Mouse (Mus musculus) embryo, embryonic 10.5 days (tissue): ENCODE data around the gene Sh3glb1.

ENCODE experiments used
- DNase-seq: peaks from one replicate; pipeline ENCODE4 v3.0.0-alpha.2; 2015; ENCODE audit warnings: low spot score

Gene Sh3glb1

DNA sequence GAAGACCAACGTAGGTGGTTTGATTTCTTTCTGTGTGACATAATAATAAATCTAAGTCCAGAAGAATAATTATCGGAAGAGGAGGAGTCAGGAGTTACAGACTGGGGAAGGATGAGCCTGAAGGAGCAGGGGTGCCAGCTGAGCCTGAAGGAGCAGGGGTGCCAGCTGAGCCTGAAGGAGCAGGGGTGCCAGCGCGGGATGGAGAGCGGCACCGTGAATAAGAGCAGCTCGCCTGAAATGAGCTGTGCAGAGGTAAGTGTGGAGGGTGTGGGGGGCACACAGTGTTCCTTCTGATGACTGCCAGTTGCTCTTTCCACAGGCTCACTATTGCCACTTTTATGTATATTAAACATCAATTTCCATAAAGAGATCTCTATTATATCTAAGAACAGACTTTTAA, 5.1 kb downstream of the Sh3glb1 start:
- no peak for DNase-seq

GRCm38 (mm10) chr3:144714606-144715005, 5.5 kb downstream of the Sh3glb1 start:
- DNase-seq, result no peak

DNA sequence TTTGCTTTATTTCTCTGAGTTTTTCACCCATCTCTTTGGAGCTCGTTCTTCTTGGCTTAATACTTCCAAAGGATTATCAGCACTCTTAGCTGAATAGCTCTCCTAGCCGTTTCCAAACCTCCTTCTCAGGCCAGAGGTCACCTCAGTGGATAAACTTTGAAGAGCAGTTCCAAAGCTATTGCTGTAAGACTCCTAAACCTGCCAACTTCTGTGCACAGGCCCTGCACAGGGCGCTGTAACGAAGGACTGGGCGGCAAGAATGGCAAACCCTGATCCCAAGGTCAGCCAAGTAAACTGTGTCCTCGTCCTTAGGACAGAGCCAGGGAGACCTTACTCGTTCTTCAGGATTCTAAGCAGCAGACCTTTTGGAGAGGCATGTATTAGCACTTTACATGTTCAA, 6.0 kb downstream of the Sh3glb1 start:
- DNase-seq, result no peak

DNA sequence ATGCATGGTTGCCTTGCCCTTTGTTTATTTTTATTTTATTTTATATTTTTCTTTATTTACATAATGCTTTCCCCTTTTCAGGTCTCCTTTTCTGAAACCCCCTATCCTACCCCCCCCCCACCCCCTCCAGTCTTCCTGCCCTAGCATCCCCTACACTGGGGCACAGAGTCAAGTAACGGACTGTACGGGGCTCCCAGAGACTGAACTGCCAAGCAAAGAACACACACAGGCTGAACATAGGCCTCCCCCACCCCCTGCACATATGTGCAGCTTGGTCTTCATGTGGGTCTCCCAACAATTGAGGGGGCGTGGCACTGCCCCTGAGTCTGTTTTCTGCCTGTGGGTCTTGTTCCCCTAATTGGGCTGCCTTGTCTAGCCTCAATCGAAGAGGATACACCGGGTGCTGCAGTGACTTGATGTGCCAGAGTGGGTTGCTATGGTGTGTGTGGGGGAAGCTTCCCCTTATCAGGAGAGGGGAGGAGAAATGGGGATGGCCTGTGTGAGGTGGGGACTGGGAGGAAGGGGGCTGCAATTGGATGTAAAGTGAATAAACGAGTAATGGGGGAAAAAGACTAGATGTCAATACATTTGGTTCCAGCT, 8.4 kb downstream of the Sh3glb1 start:
- DNase-seq, result no peak

- DNase-seq, result no peak
Observed at GRCm38 (mm10) chr3:144708612-144709011, 11.5 kb downstream of the Sh3glb1 start.

DNA sequence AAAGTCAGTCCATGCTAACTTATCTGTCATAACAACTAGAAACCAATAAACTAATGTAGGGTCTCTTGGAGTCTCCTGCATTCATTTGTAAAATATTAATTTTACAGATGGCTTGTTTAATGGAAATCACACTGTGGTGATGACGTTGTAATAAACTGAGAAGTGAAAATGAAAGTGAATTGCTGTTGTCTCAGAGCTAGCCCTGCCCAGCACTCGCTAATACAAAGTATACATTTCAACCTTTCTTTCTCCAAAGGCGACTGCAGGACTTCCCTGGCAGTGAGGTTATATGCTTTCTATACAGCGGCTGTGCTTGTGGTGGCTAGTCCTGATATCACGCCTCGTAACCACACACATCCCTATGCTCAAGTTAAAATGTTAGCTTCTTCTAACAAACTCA, 16.2 kb downstream of the Sh3glb1 start:
- no peak for DNase-seq

- no peak for DNase-seq
Observed at GRCm38 (mm10) chr3:144698790-144699433, 21.2 kb downstream of the Sh3glb1 start.

DNA sequence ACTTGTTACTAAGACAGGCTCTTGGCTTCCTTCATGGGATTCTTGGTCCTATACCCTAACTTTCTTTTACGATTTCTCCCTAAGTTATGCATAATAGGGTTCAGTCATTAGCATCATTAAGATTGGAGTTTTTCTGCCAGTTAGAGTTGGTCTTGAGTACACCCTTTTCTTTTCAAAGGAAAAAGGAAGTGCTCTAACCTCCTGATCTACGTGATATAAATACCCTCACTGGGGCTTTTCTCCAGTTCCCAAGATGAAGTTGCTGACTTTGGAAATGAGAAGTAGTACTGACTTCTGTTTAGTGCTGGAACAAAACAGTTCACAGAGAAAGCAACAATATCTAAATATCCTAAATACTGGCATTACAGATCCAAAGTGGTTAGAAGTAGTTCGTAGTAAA, 22.2 kb downstream of the Sh3glb1 start:
- DNase-seq, result no peak

DNA sequence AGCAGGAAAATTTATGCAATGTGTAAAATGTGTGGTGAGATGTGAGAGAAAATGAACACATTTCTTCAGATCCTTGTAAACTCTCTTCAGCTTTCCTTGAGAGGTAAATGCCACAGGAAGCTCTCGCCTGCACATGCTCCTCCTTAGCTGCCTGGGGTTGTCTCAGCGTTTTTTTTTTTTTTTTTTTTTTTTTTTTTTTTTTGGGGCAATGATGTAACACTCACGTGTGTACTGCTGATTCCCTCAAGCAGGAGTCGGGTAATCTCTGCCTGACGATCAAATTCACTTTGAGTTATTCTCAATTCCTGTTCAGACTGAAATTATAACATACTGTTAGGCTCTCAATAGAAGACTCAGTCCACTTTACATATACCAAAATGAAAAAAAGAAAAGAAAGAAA, 23.0 kb downstream of the Sh3glb1 start:
- no peak for DNase-seq

- DNase-seq, result no peak
Observed at GRCm38 (mm10) chr3:144694941-144695340, 25.2 kb downstream of the Sh3glb1 start.

DNA sequence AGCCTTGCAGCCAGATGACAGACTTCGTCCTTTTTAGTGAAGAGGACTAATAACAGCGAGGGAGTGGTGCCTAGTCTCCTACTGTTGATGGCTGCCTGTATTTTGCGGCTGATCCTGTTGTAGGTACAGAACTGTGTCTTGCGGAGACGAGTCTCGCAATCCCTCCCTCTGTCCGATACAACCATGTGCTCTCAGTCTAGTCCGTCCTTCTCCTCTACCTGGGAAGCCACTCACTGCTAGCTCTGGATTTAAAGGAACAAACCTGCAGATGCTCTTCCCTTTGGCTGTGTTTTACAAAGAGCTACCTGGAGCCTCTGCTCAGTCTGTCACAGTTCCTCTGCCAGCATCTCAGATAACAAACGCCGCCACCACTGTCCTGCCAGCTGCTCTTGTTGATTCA, 26.1 kb downstream of the Sh3glb1 start:
- DNase-seq, result no peak

DNA sequence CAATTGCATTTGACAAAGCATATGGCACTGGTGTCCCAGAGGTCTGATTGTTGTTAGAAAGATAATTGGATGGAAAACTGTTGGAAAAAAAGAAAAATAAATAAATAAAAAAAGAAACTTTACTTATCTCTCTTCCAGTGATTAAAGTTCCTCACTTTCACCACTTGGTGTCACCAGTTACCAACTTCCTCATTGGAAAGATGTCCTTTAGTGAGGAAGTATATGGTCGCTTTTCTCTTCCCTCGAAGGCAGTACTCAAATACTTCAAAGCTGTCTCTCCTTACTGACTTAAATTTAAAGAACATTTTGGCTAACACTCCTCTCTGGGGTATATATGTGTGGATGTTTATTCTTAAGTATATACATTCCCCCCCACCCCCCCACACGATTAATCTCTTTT, 28.1 kb downstream of the Sh3glb1 start:
- peak; percentile 58 for DNase-seq

GRCm38 (mm10) chr3:144689236-144689635, 30.9 kb downstream of the Sh3glb1 start:
- peak; percentile 86 for DNase-seq

- DNase-seq, result no peak
Observed at GRCm38 (mm10) chr3:144688284-144688683, 31.9 kb downstream of the Sh3glb1 start.

- no peak for DNase-seq
Observed at GRCm38 (mm10) chr3:144687618-144688017, 32.5 kb downstream of the Sh3glb1 start.

DNA sequence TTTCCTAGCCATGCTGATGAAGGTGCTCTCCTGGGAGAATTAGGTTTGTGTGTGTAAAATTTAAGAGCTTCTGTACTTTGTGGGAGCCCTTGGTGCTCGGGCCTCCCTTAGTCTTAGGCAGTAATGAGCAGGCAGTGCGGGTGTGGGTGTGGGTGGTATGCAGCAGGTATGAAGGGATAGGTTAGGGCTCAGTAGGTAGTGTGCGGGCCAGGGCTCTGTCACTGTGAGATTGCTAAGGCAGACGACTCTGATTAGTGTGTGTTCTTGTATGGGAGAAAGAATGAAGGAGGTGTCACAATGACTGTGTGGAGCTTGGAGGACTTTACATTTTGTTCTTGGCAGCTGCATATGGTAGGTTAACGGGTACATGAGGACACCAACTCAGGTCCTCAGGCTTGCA, 34.0 kb downstream of the Sh3glb1 start:
- no peak for DNase-seq

DNA sequence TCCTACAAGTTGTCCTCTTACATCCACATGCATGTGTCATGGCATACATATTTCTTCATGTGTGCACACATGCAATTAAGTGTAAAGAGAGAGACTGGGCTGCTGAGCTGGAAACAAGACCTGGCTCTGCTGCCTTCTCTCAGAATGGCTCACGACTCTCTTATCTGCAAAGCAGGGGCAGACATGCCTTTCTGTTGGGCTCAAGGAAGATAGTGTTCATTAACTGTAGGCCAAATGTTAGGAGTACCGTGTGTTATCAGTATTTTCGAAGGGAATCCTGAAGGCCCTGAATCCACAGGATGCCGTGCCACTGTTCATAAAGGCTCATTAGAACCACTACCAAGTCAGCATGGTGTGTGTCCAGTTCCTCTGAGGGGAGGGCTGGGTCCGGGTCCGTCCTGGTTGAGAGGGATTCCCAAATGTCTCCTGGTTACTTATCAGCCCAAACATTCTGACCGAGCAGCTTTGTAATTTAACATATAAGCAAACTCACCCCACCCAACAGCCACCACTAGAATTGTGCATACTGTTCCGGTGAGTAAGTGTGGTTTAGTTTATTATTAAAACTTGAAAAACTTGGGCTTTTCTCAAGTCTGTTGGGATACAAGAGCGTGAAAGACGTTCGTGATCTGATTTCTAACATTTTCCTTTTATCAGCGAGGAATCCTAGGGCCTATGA, 36.9 kb downstream of the Sh3glb1 start:
- no peak for DNase-seq

GRCm38 (mm10) chr3:144681542-144681941, 38.6 kb downstream of the Sh3glb1 start:
- no peak for DNase-seq

GRCm38 (mm10) chr3:144679701-144680159, 40.4 kb downstream of the Sh3glb1 start:
- no peak for DNase-seq

GRCm38 (mm10) chr3:144679137-144679536, 41.0 kb downstream of the Sh3glb1 start:
- no peak for DNase-seq

DNA sequence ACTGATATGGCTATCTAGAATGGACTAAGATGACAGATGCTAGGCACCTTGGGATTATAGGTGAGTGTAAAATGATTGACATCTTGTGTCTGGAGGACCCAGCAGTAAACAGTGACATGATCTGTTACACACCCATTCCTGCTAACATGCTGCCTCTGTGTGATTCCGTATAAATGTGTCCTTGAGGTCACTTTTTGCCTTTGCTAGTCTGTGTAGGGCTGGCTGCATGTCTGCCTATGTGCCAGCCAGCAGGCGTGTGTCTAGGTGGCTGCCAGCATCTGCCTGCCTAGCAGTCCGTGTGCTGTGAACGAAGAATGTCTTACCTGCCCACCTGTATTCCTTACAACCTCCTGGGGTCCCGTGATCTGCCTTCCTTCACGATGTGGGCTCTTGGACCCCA, 42.4 kb downstream of the Sh3glb1 start:
- no peak for DNase-seq

- no peak for DNase-seq
Observed at GRCm38 (mm10) chr3:144676249-144676648, 43.9 kb downstream of the Sh3glb1 start.

DNA sequence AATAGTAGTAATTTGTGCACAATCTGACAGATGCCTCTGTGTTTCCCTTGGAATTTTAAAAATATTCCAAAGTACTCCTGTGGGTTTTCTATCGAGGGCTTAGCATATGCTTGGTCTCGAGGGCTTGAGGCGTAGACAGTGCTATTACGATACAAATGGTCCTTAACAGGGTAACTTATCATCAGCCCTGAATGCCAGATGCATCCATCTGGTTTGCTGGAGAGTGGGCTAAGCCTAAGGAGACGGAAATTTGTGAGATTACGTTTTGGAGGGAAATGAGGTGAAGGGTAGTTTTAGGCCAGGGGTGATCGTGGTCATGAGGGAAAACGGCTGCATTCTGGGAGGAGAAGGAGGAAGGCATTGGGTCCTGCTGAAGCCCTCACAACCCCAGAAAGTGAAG, 48.1 kb downstream of the Sh3glb1 start:
- no peak for DNase-seq
